Mouse (Mus musculus) limb, embryonic 14.5 days (tissue): ENCODE results near the gene Gm4869. TPM values are rescaled to one million over a fixed set of nuclear protein-coding genes. Genes with fewer than 3 reads are reported as not detected.
A peak's percentile ranks its signal among the peaks of the same experiment; 100 is the strongest.
"Not testable (repeated sequence)": the region's sequence is repeated elsewhere in the genome, so short reads cannot be mapped to it uniquely, and the experiment has no call there.

Source experiments
- ATAC-seq: fragments of 200-750 bp; cut with Nextera tagmentation; 2 replicates; pipeline ENCODE4 v1.8.0; 2017; ENCODE audit warnings: low read depth, moderate number of reproducible peaks, moderate TSS enrichment; ENCODE audit not compliant: low FRiP score
- DNase-seq: peaks from one replicate; pipeline ENCODE4 v3.0.0-alpha.2; 2015; ENCODE audit warnings: low spot score
- H3K27ac ChIP-seq: fragments of 300-500 bp; sonication (generic); replicated peaks from 2 replicates; pipeline ENCODE4 v1.5.1; 2014; ENCODE audit warnings: low read depth, mild to moderate bottlenecking, low read length, moderate library complexity, mixed read lengths
- H3K27me3 ChIP-seq: fragments of 300-500 bp; sonication (generic); 2 replicates; pipeline ENCODE4 v1.6.1; 2014; ENCODE audit warnings: low read length, mixed read lengths; ENCODE audit not compliant: control insufficient read depth, insufficient read depth
- H3K36me3 ChIP-seq: fragments of 300-500 bp; sonication (generic); 2 replicates; pipeline ENCODE4 v1.6.1; 2014; ENCODE audit warnings: mild to moderate bottlenecking, low read length, moderate library complexity, mixed read lengths; ENCODE audit not compliant: control insufficient read depth, insufficient read depth
- H3K4me1 ChIP-seq: fragments of 300-500 bp; sonication (generic); 2 replicates; pipeline ENCODE4 v1.6.1; 2014; ENCODE audit warnings: antibody characterized with exemption, low read length, mixed read lengths; ENCODE audit not compliant: control insufficient read depth, insufficient read depth
- H3K4me2 ChIP-seq: fragments of 300-500 bp; sonication (generic); replicated peaks from 2 replicates; pipeline ENCODE4 v1.6.1; 2014; ENCODE audit warnings: low read depth, mild to moderate bottlenecking, low read length, moderate library complexity; ENCODE audit not compliant: severe bottlenecking
- H3K4me3 ChIP-seq: fragments of 300-500 bp; sonication (generic); replicated peaks from 2 replicates; pipeline ENCODE4 v1.5.1; 2014; ENCODE audit warnings: low read length
- H3K9ac ChIP-seq: fragments of 300-500 bp; sonication (generic); 2 replicates; pipeline ENCODE4 v1.6.1; 2014; ENCODE audit warnings: mild to moderate bottlenecking, low read depth, low read length, moderate library complexity; ENCODE audit not compliant: severe bottlenecking
- H3K9me3 ChIP-seq: fragments of 300-500 bp; sonication (generic); 2 replicates; pipeline ENCODE4 v1.6.1; 2016; ENCODE audit warnings: low read length; ENCODE audit not compliant: control insufficient read depth
- POLR2A ChIP-seq: fragments of 200-500 bp; IDR thresholded peaks from 2 replicates; pipeline ENCODE4 v1.8.0; 2012; ENCODE audit warnings: inconsistent platforms, mild to moderate bottlenecking, moderate library complexity, borderline replicate concordance; ENCODE audit not compliant: insufficient read depth, insufficient read length; ENCODE audit errors: extremely low read depth
- WGBS: fragments of 180-500 bp; shearing (Covaris S2); extraction: QIAGEN DNeasy Blood & Tissue Kit; methylation state at CpG from one replicate; pipeline ENCODE4 v1.1.7; 2014; 5-methylcytosine and 5-hydroxymethylcytosine counted together
- polyA plus RNA-seq, 2 experiments: library from polyadenylated mRNA; depleted of rRNA in 1 of 2; stranded (reverse) in 1 of 2; unstranded in 1 of 2; fragments of >200 nt; fragmentation: Nextera tagmentation in 1 of 2; extraction: Ambion mirVana in 1 of 2; gene quantifications; 2 replicates each; pipeline versions ENCODE4 v1.2.1 to v1.2.3; 2012 to 2014

Gm4869 gene
- polyA plus RNA-seq, 2 experiments: 0.13 TPM; not detected in 1

DNA sequence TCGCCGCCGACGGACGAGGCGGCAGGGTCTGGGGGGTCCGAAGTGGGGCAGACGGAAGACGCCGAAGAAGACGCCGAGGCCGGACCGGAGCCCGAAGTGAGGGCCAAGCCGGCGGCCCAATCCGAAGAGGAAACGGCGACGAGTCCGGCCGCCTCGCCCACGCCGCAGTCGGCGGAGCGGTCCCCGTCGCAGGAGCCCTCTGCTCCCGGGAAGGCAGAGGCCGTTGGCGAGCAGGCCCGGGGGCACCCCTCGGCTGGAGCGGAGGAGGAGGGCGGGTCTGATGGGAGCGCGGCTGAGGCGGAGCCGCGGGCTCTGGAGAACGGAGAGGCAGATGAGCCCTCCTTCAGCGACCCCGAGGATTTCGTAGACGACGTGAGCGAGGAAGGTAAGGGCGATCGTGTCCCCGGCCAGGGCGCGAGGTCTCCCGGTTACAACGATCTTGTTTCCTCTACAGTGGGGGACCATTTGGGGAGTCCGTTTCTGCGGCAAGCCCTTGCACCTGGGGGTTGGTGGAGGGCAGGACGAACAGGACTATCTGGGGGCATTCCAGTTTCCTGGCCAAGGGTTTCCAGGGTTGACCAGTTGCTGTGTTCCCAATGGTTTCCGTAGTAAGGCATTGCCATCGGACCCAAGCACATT, 25.9 kb upstream of the Gm4869 start:
- Histone ChIP-seq H3K4me3 (peak overlapping the region; percentile 95), H3K9ac (peak overlapping the region; percentile 93), H3K9me3 (no peaks in the 10 kb centered on the region), H3K27me3 (no peaks in the 10 kb centered on the region), H3K4me2 (peak overlapping the region; percentile 68), H3K27ac (peak overlapping the region; percentile 95), H3K4me1 (peaks cover 13% of the 10 kb centered on the region; the same call in 1 of the 2 replicates), H3K36me3 (peaks cover 9% of the 10 kb centered on the region; the same call in 1 of the 2 replicates)
- ATAC-seq: peak; percentile 7; the same call in 1 of the 2 replicates
- DNase-seq: peak; percentile 7
- WGBS: under 1% methylated on average over 56 of the region's 62 CpGs
- TF ChIP-seq POLR2A: no peak

DNA sequence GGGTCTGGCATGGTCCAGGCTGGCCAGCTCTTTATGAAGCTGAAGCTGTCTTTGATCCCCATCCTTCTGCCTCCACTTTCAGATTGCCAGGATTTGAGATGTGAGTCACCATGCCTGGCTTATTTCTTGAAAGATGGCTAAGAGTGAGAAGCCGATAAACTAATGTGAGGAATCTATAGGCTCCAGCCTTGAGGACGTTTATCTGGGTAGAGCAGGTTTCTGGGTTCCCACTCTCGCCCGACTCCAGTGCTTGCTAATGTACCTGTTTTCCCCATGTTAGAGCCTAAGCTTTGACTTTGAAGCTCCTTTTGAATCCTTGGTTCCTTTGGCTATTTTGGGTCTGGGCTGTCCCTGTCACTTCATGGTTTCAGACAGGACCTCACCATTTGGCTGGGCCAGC, 24.8 kb upstream of the Gm4869 start:
- ATAC-seq (no peak), DNase-seq (no peak)
- TF ChIP-seq POLR2A: no peak
- H3K27me3 ChIP-seq: no peaks in the 10 kb centered on the region
- H3K9ac ChIP-seq: peak overlapping the region; percentile 93; the same call in 1 of the 2 replicates
- peaks cover 13% of the 10 kb centered on the region; the same call in 1 of the 2 replicates for H3K4me1 ChIP-seq
- H3K9me3 ChIP-seq: no peaks in the 10 kb centered on the region
- peak overlapping the region; percentile 95 for H3K4me3 ChIP-seq
- peak overlapping the region; percentile 68 for H3K4me2 ChIP-seq
- peaks cover 9% of the 10 kb centered on the region; the same call in 1 of the 2 replicates for H3K36me3 ChIP-seq
- 65% methylated on average over 4 of the region's 4 CpGs for WGBS
- no peak overlapping the region for H3K27ac ChIP-seq

DNA sequence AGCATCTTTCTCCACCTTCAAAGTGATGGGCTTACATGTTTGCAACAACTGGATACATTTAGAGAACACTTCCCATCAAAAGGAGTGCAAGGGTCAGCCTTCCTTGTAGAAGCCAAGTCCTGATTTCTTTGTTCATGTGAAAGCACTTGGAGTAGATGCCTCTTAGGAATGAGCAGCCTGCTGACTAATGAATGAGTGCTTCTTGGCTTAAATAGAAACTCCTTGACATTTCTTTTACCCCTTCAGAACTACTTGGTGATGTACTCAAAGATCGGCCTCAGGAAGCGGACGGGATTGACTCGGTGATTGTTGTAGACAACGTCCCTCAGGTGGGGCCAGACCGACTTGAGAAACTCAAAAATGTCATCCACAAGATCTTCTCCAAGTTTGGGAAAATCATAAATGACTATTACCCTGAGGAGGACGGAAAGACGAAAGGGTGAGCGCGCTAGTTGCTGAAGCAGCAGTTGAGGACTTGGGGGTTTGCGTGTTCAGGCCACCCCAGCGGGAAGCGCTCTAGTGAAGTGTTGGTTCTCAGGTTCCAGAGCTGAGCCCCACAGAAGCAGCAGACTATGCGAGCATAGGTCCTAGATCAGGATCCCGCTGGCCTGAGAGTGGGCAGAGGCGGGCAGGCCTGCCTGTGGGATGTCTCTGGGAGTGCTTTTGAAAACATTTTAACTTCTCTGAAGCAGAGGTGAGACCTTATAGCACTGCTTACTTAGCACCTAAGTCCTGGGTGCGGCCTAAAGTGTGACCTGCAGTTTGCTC, 20.2 kb upstream of the Gm4869 start:
- no peaks in the 10 kb centered on the region for H3K27me3 ChIP-seq
- no peak overlapping the region for H3K4me2 ChIP-seq
- TF ChIP-seq POLR2A: no peak
- peaks cover 54% of the 10 kb centered on the region for H3K36me3 ChIP-seq
- no peak for ATAC-seq
- no peak for DNase-seq
- no peaks in the 10 kb centered on the region for H3K9me3 ChIP-seq
- H3K27ac ChIP-seq: no peak overlapping the region
- H3K4me3 ChIP-seq: no peak overlapping the region
- 95% methylated on average over 17 of the region's 17 CpGs for WGBS
- H3K4me1 ChIP-seq: peaks cover 12% of the 10 kb centered on the region; the same call in 1 of the 2 replicates
- H3K9ac ChIP-seq: no peak overlapping the region

DNA sequence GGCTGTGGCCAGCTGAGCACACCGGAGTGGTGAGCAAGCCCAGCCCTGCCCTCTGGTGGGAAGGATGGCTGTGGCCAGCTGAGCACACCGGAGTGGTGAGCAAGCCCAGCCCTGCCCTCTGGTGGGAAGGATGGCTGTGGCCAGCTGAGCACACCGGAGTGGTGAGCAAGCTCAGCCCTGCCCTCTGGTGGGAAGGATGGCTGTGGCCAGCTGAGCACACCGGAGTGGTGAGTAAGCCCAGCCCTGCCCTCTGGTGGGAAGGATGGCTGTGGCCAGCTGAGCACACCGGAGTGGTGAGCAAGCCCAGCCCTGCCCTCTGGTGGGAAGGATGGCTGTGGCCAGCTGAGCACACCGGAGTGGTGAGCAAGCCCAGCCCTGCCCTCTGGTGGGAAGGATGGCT, 6.3 kb upstream of the Gm4869 start:
- H3K4me1 ChIP-seq, H3K27ac ChIP-seq: not testable (repeated sequence)
- WGBS: no CpG with 5 or more reads among the region's 6 CpGs

DNA sequence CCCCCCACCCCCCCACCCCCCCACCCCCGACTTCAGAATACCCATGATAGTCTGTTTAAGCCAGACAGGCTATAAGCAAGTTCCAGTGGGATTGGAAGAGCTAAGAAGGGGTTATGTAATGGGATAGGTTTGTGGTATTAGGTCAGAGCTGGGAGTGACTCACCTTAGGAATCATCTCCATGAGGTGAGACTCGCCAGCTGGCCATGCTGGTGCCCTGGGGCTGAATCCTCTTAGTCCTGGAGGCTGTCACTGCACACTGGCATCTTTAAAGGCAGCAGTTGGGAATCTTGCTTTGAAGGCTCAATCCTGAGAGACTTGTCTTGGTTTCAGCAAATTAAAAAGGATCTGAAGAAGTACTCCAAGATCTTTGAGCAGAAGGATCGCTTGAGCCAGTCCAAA, 4.0 kb upstream of the Gm4869 start:
- no peaks in the 10 kb centered on the region for H3K9me3 ChIP-seq
- no peaks in the 10 kb centered on the region for H3K27me3 ChIP-seq
- peaks cover 85% of the 10 kb centered on the region for H3K36me3 ChIP-seq
- 83% methylated on average over 3 of the region's 3 CpGs for WGBS
- H3K4me1 ChIP-seq: no peaks in the 10 kb centered on the region
- no peak overlapping the region for H3K27ac ChIP-seq
- H3K4me3 ChIP-seq: no peak overlapping the region
- DNase-seq: no peak
- H3K9ac ChIP-seq: no peak overlapping the region
- ATAC-seq: no peak
- no peak overlapping the region for H3K4me2 ChIP-seq
- no peak for TF ChIP-seq POLR2A

More for the DNA sequence above, 6.3 kb upstream of the Gm4869 start:
- not testable (repeated sequence) for H3K27me3 ChIP-seq, DNase-seq, H3K9me3 ChIP-seq, H3K4me2 ChIP-seq, ATAC-seq, H3K9ac ChIP-seq, H3K4me3 ChIP-seq
- peaks cover 90% of the 10 kb centered on the region for H3K36me3 ChIP-seq
